Mouse (Mus musculus) stomach, postnatal 0 days (tissue): ENCODE measurements around the gene Maml1.

ENCODE experiments used
- CTCF ChIP-seq: IDR thresholded peaks from 2 replicates; pipeline ENCODE4 v1.5.1; 2016; ENCODE audit warnings: antibody characterized with exemption, low read depth, mild to moderate bottlenecking, moderate library complexity
- EP300 ChIP-seq: optimal IDR thresholded peaks from 2 replicates; pipeline ENCODE3; 2016; ENCODE audit warnings: antibody characterized with exemption

DNA sequence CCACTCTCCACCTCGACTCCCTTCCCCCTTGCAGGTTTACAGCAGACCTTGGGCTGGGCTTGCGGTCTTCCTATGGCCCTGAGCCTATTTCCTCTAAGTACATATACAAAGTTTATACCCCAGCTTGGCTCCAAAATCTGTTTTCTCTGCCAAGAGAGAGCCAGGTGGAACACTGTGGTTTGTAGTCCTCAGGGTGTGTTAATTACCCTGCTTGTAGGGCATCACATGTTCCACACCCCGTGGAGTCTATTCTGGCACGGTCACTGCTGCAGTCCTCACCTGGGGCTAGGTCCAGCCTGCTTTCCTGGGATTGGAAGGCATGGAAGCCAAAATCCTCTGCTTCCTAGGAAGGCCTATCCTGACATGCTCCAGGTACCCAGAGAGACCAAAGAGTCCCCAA lies 64.4 kb downstream of the Maml1 start:
- TF ChIP-seq CTCF (no peak), EP300 (no peak)
